Mouse (Mus musculus): ENCODE measurements at regions not wholly inside any gene's neighbourhood (a gene's known extent, or its start where the extent isn't known, plus 50 kb on each side); places are given as distances from the start of the nearest gene placed in this dataset.

DNA sequence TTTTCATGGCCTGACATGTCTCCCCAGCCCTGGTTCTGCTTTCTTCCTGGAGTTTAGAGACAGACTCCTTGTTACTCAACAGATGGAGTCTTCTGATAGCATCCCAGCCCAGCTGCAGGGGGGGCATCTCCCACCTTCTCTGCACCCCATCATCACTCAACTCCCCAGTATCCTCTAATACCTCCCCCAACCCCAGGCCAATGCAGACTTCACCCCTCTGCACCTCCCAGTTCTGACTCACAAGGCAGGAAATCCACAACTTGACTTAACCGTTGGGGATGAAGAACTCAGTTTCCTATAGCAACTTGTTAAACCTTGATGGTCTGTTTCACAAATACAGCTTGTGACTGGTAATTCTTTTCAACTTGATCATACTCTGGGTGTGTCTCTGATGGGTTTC is 73.7 kb upstream of the Rreb1 start:
- in situ Hi-C loops (cut with MboI, MseI), result no loop called here

- in situ Hi-C loops (cut with MboI, MseI), result no loop called here
Observed at GRCm38 (mm10) chr13:37705482-37705881, 72.7 kb upstream of the Rreb1 start.

DNA sequence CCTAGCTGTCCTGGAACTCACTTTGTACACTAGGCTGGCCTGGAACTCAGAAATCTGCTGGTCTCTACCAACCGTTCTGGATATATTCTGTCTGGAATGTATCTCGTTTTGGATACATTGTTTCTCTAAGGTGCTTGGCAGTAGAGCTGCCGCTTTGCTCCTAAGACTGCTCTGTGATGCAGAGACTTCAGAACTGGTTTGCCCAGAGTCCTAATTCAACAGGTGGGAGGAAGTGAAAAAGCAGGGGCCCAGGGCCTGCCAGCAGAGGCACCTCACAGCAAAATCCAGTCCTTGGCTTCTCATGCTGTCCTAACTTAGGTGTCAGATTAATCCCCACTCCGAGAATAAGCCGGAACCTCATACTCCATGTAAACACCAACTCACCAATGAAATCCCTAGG is 67.3 kb upstream of the Rreb1 start:
- in situ Hi-C loops (cut with MboI, MseI), result no loop called here

GRCm38 (mm10) chr13:37712908-37713496 is 65.2 kb upstream of the Rreb1 start:
- in situ Hi-C loops (cut with MboI, MseI), result no loop called here

DNA sequence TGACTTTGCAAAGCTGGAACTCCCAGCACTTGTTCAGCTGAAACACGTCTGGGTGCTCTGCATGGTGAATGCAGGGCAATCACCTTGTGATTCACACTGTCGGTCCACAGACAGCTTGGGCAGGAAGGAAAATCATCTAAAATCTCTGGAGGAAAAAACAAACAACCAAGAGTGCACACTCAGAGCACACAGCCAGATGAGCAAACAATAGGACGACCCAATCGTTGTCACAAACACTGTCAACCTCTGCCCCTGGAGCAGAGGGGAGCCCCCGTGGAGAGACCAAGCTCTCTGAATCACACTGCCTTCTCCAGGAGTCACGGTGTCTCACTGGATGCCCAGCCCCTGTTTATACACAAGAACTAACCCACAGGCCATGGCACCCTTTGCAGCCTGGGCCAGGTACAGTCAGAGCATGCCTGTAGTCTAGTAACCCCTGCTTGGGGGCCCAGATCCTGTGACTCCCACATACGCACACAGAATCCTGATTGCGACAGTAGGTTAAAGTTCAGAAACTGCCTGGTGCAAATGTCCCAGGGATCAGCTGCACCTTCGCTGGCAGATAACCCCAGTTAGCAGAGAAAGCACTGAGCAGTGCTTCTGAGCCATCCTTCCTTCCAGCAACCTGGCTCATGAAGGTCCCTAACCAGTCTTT is 63.0 kb upstream of the Rreb1 start:
- in situ Hi-C loops (cut with MboI, MseI), result no loop called here

GRCm38 (mm10) chr13:37715770-37716693 is 62.2 kb upstream of the Rreb1 start:
- in situ Hi-C loops (cut with MboI, MseI), result no loop called here

- in situ Hi-C loops (cut with MboI, MseI), result no loop called here
Observed at GRCm38 (mm10) chr13:37717793-37718192, 60.4 kb upstream of the Rreb1 start.

DNA sequence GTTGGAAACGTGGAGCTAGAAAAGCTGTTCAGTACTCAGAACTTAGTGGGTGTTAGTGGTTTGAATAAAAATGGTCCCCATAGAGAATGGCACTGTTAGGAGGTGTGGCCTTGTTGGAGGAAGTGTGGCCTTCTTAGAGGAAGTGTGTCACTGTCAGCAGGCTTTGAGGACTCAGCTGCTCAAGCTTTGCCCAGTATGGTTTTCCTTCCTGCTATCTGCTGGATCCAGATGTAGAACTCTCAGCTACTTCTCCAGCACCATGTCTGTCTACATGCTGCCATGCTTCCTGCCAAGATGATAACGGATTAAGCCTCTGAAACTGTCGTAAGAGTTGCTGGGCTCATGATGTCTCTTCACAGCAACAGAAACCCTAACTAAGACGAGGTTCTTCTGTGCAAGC is 59.8 kb upstream of the Rreb1 start:
- in situ Hi-C loops (cut with MboI, MseI), result no loop called here

All from T-helper 2 cell (primary cell).